Mouse (Mus musculus): ENCODE results near the gene Ube2g1. TPM values are rescaled to one million over a fixed set of nuclear protein-coding genes. Genes with fewer than 3 reads are reported as not detected.
"Not testable (repeated sequence)": the region's sequence is repeated elsewhere in the genome, so short reads cannot be mapped to it uniquely, and the experiment has no call there.

Ube2g1 gene
- total RNA-seq, 2 experiments from 2014 or later, result 44.1 to 44.7 TPM

DNA sequence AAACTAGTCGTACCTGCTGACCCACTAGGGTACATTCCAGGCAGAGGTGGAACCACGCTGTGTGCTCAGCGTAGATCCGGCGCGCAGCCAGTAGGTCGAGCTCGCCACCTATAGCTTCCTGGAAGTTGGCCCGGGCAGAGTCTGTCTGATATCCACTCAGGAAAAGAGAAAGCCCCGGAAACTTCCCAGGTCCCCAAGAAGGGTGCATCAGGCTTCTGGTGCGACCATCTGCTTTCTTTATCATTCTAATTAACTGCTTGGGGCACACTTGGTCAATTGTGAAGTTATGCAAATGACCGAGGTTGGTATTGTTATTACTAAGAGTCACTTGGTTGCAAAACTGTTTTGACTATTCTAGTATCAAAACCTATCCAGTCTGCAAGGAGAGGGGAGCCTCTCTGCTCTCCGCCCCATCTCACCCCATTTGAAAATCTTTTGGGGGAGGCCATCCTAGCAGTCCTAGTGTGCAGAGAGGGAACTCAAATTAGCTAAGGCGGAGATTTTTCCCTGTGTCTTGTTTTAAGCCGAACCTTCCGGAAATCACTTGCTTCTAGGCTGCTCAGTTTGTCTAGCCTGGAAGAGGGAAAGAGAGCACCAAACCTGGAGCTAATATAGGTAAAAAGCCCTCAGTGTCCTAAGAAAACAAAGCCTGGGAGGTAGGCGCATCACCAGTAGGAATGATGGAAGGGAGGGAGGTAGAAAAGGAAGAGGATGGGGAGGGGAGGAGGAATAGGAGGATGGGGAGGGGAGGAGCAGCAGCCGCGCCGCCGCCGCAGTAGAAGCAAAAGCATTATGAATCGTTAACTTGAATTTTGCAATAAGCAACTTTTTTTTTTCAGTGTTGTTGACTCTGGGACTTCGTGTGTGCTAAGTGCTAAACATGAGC, 30.4 kb upstream of the Ube2g1 start:
- Histone ChIP-seq H3K4me3 (peak overlapping the region; percentile 59), H3K27ac (peak overlapping the region; percentile 74)
- TF ChIP-seq CTCF (conservative IDR thresholded peaks at IDR 0.05), result peak; percentile 29
- DNase-seq (ENCODE audit: low spot score in 2 of 2), result no peak

DNA sequence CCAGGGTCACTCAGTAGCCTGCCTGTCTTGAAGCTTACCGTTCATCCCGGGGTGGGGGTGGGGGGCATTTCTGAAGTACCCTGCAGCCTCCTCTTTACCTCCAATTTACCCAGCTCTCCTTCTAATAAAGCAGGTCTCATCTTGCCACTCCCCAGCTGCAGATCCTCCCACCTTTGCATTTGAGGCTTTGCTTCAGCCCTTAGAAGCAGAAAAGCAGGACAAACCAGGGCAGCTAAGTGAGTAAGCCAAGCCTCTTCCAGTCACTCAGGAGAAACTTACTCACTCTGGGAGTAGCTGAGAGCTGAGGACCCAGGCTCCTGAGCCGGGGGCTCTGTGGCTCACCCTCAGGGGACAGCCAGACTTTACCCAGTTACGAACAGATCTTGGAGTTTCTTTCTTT, 28.6 kb upstream of the Ube2g1 start:
- no peak for TF ChIP-seq CTCF (conservative IDR thresholded peaks at IDR 0.05)
- no peak overlapping the region for H3K27ac ChIP-seq
- no peak for DNase-seq (ENCODE audit: low spot score in 2 of 2)
- no peak overlapping the region for H3K4me3 ChIP-seq

DNA sequence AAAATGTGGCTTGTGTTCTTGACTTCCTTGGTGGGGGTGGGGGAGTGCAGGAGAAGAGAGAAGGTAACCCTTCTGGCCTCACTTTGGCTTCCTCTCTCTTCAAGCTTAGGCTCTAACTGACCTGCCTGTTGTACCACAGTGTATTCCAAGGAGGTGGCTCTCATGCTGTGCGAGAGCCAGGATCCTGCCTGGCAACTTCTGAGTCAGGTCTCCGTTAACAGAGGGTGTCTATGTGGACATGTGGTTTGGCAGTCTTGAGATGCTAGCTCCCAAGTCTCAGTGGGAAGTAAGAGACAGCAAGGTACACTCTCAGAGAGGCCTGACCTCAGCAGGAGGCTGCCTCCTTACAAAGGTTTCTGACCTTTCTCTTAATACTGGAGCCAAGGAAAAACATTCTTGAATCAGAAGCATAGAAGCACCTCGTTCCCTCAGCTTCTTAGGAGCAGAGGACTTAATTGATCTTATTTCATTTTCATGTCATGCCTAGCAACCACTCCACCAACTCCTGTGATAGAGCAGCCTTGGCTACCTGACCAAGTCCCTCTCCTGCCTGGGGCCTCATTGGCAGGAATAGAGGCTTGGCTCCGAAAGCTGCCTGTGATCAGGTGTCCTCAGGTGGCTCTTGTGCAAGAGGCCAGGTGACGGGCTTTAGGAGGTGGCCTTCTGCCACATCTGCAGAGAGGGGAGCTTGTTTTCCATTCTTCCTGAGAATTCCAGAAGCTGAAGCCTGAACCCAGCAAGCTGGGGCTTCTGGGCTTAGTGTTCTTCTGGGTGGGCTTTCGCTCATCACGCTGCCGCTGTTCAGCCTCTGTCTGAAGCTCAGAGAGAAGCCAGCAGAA, 25.3 kb upstream of the Ube2g1 start:
- no peak for TF ChIP-seq CTCF (conservative IDR thresholded peaks at IDR 0.05)
- Histone ChIP-seq H3K4me3 (no peak overlapping the region), H3K27ac (no peak overlapping the region)
- DNase-seq (ENCODE audit: low spot score in 2 of 2), result no peak

DNA sequence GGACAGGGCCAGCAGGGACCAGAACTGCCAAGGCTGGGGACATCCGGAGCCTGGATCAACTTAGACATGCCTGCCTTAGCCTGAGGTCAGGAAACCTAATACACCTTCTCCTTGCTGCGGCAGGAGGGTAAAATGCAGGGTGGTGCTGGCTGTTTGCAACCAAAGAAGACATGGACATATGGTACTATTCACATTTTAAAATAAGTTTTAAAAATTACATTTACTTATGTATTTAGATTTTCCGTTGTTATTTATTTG, 24.7 kb upstream of the Ube2g1 start:
- DNase-seq (ENCODE audit: low spot score in 2 of 2), result no peak
- H3K27ac ChIP-seq, result no peak overlapping the region
- no peak overlapping the region for H3K4me3 ChIP-seq
- TF ChIP-seq CTCF (conservative IDR thresholded peaks at IDR 0.05), result no peak

DNA sequence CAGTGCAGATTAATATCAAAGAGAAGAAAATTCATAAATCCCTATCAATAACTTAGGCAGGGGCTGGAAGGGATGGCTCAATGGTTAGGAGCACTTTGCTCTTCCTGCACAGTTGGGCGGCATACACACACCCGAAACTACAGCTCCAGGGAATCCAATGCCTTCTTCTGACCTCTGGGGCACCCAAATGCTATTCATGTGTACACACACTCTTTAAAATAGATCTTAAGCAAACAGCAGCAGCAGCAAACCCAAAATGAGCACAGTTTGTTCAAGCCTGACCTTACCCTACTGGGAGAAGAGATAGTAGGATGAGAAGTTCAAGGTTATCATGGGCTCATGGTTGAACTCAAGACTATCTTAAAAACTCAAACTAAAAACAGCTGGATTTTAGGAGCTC, 24.0 kb upstream of the Ube2g1 start:
- no peak for TF ChIP-seq CTCF (conservative IDR thresholded peaks at IDR 0.05)
- Histone ChIP-seq H3K4me3 (no peak overlapping the region), H3K27ac (no peak overlapping the region)
- no peak for DNase-seq (ENCODE audit: low spot score in 2 of 2)

DNA sequence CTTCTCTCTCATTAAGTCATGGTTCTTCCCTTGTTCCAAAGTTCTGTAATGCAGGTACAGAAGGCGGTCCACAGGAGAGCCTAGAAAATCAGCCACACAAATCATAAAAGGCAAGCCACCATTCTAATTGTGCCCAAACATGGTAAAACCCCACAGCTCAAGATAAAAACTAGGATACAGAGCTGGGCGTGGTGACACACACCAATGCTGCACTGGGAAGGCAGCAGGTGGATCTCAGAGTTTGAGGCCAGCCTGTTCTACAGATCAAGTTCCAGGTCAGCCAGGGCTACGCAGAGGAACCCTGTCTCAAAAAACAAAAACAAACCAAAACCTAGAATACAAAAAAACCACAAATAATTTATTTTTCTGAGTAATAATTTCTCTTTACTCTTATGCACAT, 20.5 kb upstream of the Ube2g1 start:
- TF ChIP-seq CTCF (conservative IDR thresholded peaks at IDR 0.05), result no peak
- H3K27ac ChIP-seq, result no peak overlapping the region
- no peak overlapping the region for H3K4me3 ChIP-seq
- no peak for DNase-seq (ENCODE audit: low spot score in 2 of 2)

DNA sequence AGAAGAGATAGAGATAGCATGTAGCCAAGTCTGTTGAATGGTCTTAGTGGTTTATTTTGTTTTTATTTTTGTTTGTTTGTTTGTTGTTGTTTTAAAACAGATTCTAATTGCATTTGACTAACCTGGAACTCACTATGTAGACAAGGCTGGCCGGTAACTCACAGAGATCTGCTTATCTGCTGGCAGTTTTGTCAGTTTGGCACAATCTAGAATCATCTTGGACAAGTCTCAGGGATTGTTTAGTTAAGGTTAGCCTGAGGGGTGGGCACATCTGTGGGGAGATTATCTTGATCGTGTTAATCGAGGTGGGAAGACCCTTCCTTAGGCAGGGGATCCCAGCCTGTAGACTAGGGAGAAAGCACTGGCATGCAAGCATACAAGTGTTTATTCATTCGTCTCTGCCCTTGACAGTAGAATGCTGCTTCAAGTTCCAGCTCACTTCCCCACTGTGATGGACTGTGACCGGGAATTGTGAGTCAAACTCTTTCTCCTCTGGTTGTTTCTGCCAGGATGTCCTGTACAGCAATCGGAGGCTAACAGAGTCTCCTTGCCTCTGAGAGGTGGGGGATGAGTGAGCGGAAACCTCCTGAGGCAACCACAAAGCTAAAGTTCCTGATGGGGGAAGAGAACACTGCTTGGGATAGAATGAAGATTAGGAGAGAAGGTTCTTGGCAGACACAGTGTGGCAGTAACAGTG, 19.4 kb upstream of the Ube2g1 start:
- no peak for TF ChIP-seq CTCF (conservative IDR thresholded peaks at IDR 0.05)
- Histone ChIP-seq H3K4me3 (no peak overlapping the region), H3K27ac (no peak overlapping the region)
- DNase-seq (ENCODE audit: low spot score in 2 of 2), result no peak

DNA sequence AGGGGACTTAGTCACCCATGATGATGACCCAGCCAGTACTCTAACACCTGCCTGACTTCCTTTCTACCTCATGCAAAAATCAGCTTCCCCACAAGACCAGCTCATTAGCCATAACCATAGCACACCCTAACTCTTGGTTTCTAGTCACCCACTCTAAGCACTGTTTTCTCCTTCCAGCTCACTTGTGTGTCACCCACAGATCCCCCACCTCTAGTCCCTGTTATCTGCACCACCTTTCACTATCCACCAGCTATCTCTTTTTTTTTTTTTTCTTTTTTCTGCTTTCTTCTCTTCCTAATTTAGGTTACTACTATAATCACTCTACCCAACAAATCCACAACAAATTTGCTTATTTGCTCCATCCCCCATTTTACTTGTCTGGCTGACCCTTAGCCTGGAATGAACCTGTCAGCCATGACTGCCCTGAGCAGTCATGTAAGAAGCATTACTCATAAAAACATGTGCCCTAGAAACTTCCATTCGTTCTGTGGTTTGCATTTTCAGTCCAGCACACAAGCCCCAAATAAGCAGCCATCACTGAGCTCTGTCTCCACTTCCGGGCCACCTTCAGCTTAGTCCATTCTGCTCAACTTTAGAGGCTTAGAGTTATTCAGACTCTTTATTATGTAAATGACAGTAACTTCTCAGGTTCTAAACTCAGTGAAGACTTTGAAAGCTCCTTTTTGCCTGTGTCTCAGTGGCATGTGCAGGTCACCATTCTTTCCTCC, 11.9 kb upstream of the Ube2g1 start:
- H3K4me3 ChIP-seq, result no peak overlapping the region
- no peak overlapping the region for H3K27ac ChIP-seq
- DNase-seq (ENCODE audit: low spot score in 2 of 2), result no peak
- no peak for TF ChIP-seq CTCF (conservative IDR thresholded peaks at IDR 0.05)

DNA sequence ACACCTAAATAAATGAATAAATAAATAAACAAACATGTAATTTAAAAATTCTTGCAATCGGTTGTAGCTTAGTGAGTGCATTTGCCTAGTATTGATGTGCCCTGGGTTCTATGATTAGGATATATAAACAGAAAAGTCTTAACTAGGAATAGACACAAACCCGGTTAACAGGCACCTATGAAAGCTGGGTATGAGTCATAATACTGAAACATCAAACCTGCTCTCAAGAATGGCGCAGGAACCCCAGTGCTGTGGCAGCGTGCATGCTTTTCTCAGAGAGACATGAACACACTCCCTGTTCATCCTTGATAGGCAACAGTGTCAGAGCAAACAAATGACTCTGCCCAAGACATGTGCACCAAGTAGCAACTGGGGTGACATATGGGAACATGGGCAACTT, 9.3 kb upstream of the Ube2g1 start:
- no peak overlapping the region for H3K27ac ChIP-seq
- DNase-seq (ENCODE audit: low spot score in 2 of 2), result no peak
- no peak for TF ChIP-seq CTCF (conservative IDR thresholded peaks at IDR 0.05)
- H3K4me3 ChIP-seq, result no peak overlapping the region

DNA sequence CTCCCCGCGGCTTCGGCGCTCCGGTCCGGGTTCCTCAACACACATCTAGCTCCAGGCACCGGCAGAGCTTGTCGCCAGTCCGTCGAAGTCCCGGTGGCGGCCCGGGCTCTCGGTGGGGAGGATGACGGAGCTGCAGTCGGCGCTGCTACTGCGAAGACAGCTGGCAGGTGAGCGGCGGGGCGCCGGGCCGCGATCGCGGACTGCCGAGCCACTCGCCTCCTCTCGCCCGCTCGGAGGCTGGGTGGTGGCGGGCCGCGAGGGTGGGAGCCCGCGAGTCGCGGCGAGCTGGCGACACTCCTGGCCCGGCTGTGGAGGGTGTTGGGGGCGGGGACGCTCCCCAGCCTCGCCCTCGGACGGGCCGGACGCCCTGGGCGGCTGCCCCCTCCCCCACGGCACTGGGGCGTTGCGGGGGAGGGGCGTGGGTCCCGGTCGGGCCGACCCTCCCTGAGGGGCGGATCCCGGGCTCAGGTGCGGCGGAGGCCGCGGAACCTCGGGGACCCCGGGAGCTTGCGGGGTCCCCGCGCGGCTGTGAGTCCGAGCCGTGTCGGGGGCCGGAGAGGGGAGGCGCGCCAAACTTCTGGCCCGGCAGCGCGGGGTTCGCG, 487 bp downstream of the Ube2g1 start:
- peak overlapping the region; percentile 95 for H3K4me3 ChIP-seq
- peak overlapping the region; percentile 98 for H3K27ac ChIP-seq
- no peak for TF ChIP-seq CTCF (conservative IDR thresholded peaks at IDR 0.05)
- peak; percentile 26 to 62 for DNase-seq (ENCODE audit: low spot score in 2 of 2)

DNA sequence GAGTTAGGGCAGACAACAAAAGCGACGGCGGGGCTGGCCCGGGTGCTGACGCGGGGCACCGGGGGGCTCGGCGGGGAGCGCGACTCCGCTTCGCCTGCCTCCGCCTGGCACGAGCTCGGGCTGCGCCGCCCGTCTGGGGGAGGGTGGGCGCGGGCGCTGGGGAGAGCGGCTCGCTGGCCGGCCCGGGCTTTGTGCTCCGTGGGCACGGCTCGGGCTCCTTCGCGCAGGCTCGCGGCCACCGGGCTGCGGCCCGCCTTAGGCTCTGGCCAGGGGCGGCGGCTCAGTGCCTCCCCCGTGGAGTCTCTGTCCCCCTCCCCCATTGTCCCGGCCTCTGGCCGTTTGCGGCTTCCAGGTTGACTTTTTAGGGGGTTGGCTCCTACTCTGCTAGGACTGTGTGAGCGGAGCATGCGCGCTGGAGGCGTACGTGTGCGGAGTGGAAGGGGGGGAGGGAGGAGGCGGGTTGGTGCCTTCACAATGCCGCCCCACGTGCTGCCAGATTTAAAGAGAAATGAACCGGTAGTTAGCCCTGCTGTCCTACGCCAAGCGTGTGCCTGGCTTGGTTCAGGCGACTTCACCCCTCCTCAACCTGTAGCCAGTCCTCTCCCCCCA, 1.1 kb downstream of the Ube2g1 start:
- DNase-seq (ENCODE audit: low spot score in 2 of 2), result peak; percentile 84 to 93
- TF ChIP-seq CTCF (conservative IDR thresholded peaks at IDR 0.05), result no peak
- peak overlapping the region; percentile 98 for H3K27ac ChIP-seq
- peak overlapping the region; percentile 95 for H3K4me3 ChIP-seq

DNA sequence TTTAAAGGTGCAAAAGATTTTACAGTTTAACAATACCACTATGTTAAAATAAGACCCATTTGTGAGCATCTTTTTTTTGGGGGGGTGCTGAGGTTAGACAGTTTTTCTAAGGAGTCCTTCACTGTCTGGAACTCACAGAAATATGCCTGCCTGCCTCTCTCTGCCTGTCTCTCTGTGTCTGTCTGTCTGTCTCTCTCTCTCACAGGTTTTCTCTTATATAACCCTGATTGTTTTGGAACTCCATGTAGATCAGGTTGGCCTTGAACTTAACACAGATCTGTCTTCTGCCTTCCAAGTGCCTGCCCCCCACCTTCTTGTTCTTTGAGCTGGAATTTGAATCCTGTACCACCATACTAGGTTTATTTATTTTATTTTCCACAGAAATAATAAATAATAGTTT, 2.2 kb downstream of the Ube2g1 start:
- no peak overlapping the region for H3K4me3 ChIP-seq
- no peak for DNase-seq (ENCODE audit: low spot score in 2 of 2)
- H3K27ac ChIP-seq, result no peak overlapping the region
- no peak for TF ChIP-seq CTCF (conservative IDR thresholded peaks at IDR 0.05)

DNA sequence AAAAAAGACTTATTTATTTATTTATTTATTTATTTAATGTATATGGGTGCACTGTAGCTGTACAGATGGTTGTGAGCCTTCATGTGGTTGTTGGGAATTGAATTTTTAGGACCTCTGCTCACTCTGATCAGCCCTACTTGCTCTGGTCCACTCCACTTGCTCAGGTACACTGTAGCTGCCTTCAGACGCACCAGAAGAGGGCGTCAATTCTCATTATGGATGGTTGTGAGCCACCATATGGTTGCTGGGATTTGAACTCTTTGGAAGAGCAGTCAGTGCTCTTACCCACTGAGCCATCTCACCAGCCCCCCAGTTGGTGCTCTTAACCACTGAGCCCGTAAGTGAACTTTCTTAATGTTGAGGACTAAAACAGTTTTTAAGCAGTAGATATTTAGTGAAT, 7.3 kb downstream of the Ube2g1 start:
- H3K27ac ChIP-seq; DNase-seq (ENCODE audit: low spot score in 2 of 2); H3K4me3 ChIP-seq: not testable (repeated sequence)
